Mouse (Mus musculus): Measurements from ENCODE around the gene Galnt18. TPM values are rescaled to one million over a fixed set of nuclear protein-coding genes. Genes with fewer than 3 reads are reported as not detected.

Gene Galnt18
- polyA plus RNA-seq, 1 experiment, result 28.7 TPM

GRCm38 (mm10) chr7:111714639-111715360, 65.0 kb downstream of the Galnt18 start:
- DNase-seq (ENCODE audit: extremely low spot score in 1 of 2, low spot score in 1 of 2), result no peak

GRCm38 (mm10) chr7:111713828-111714600, 65.8 kb downstream of the Galnt18 start:
- peak in 1 of 2 experiments; percentile 44 for DNase-seq (ENCODE audit: extremely low spot score in 1 of 2, low spot score in 1 of 2)

- no peak for DNase-seq (ENCODE audit: extremely low spot score in 1 of 2, low spot score in 1 of 2)
Observed at GRCm38 (mm10) chr7:111712797-111713196, 67.0 kb downstream of the Galnt18 start.

- no peak for DNase-seq (ENCODE audit: extremely low spot score in 1 of 2, low spot score in 1 of 2)
Observed at GRCm38 (mm10) chr7:111711045-111711808, 68.5 kb downstream of the Galnt18 start.

- no peak for DNase-seq (ENCODE audit: extremely low spot score in 1 of 2, low spot score in 1 of 2)
Observed at GRCm38 (mm10) chr7:111710311-111710710, 69.5 kb downstream of the Galnt18 start.

GRCm38 (mm10) chr7:111708563-111708962, 71.2 kb downstream of the Galnt18 start:
- no peak for DNase-seq (ENCODE audit: extremely low spot score in 1 of 2, low spot score in 1 of 2)

- DNase-seq (ENCODE audit: extremely low spot score in 1 of 2, low spot score in 1 of 2), result no peak
Observed at GRCm38 (mm10) chr7:111702961-111703360, 76.8 kb downstream of the Galnt18 start.

GRCm38 (mm10) chr7:111701788-111702187, 78.0 kb downstream of the Galnt18 start:
- DNase-seq (ENCODE audit: extremely low spot score in 1 of 2, low spot score in 1 of 2), result no peak

- no peak for DNase-seq (ENCODE audit: extremely low spot score in 1 of 2, low spot score in 1 of 2)
Observed at GRCm38 (mm10) chr7:111699446-111699845, 80.3 kb downstream of the Galnt18 start.

- no peak for DNase-seq (ENCODE audit: extremely low spot score in 1 of 2, low spot score in 1 of 2)
Observed at GRCm38 (mm10) chr7:111696226-111696625, 83.6 kb downstream of the Galnt18 start.

GRCm38 (mm10) chr7:111694312-111694711, 85.5 kb downstream of the Galnt18 start:
- no peak for DNase-seq (ENCODE audit: extremely low spot score in 1 of 2, low spot score in 1 of 2)

GRCm38 (mm10) chr7:111692641-111693261, 87.0 kb downstream of the Galnt18 start:
- DNase-seq (ENCODE audit: extremely low spot score in 1 of 2, low spot score in 1 of 2), result peak; percentile 53 to 68

- DNase-seq (ENCODE audit: extremely low spot score in 1 of 2, low spot score in 1 of 2), result no peak
Observed at GRCm38 (mm10) chr7:111680108-111680507, 99.7 kb downstream of the Galnt18 start.

- no peak for DNase-seq (ENCODE audit: extremely low spot score in 1 of 2, low spot score in 1 of 2)
Observed at GRCm38 (mm10) chr7:111676483-111676882, 103.3 kb downstream of the Galnt18 start.

- DNase-seq (ENCODE audit: extremely low spot score in 1 of 2, low spot score in 1 of 2), result no peak
Observed at GRCm38 (mm10) chr7:111672467-111672866, 107.3 kb downstream of the Galnt18 start.

- no peak for DNase-seq (ENCODE audit: extremely low spot score in 1 of 2, low spot score in 1 of 2)
Observed at GRCm38 (mm10) chr7:111663139-111664073, 116.4 kb downstream of the Galnt18 start.

GRCm38 (mm10) chr7:111658579-111658978, 121.2 kb downstream of the Galnt18 start:
- DNase-seq (ENCODE audit: extremely low spot score in 1 of 2, low spot score in 1 of 2), result no peak

GRCm38 (mm10) chr7:111655002-111655401, 124.8 kb downstream of the Galnt18 start:
- DNase-seq (ENCODE audit: extremely low spot score in 1 of 2, low spot score in 1 of 2), result no peak

- DNase-seq (ENCODE audit: extremely low spot score in 1 of 2, low spot score in 1 of 2), result no peak
Observed at GRCm38 (mm10) chr7:111654526-111654925, 125.3 kb downstream of the Galnt18 start.

- no peak for DNase-seq (ENCODE audit: extremely low spot score in 1 of 2, low spot score in 1 of 2)
Observed at GRCm38 (mm10) chr7:111644362-111644761, 135.4 kb downstream of the Galnt18 start.
